Mouse (Mus musculus) heart, embryonic 10.5 days (tissue): ENCODE results near the gene Gins2. TPM values are rescaled to one million over a fixed set of nuclear protein-coding genes. Genes with fewer than 3 reads are reported as not detected.

Source experiments
- DNase-seq: peaks from one replicate; pipeline ENCODE4 v3.0.0-alpha.2; 2017; ENCODE audit warnings: low spot score
- H3K27ac ChIP-seq: fragments of 300-500 bp; sonication (generic); 2 replicates; pipeline ENCODE4 v1.5.1; 2016; ENCODE audit warnings: mild to moderate bottlenecking
- H3K27me3 ChIP-seq: fragments of 300-500 bp; sonication (generic); 2 replicates; pipeline ENCODE4 v1.6.1; 2016; ENCODE audit warnings: mild to moderate bottlenecking; ENCODE audit not compliant: poor library complexity, insufficient read depth, severe bottlenecking
- H3K36me3 ChIP-seq: fragments of 300-500 bp; sonication (generic); 2 replicates; pipeline ENCODE4 v1.6.1; 2016; ENCODE audit warnings: mild to moderate bottlenecking, moderate library complexity
- H3K4me1 ChIP-seq: fragments of 300-500 bp; sonication (generic); 2 replicates; pipeline ENCODE4 v1.6.1; 2016; ENCODE audit warnings: mild to moderate bottlenecking
- H3K4me3 ChIP-seq: fragments of 300-500 bp; sonication (generic); 2 replicates; pipeline ENCODE4 v1.5.1; 2016; ENCODE audit warnings: mild to moderate bottlenecking, moderate library complexity
- H3K9me3 ChIP-seq: fragments of 300-500 bp; sonication (generic); 2 replicates; pipeline ENCODE4 v1.6.1; 2016; ENCODE audit warnings: mild to moderate bottlenecking, moderate library complexity
- WGBS: fragments of 180-500 bp; shearing (Covaris S2); methylation state at CpG from one replicate; pipeline ENCODE4 v1.1.7; 2016; 5-methylcytosine and 5-hydroxymethylcytosine counted together
- polyA plus RNA-seq: library from polyadenylated mRNA; unstranded; fragments of >200 nt; fragmentation: Nextera tagmentation; extraction: Ambion mirVana; gene quantifications from 2 replicates; pipeline ENCODE4 v1.2.1, GENCODE M21; 2016

The Gins2 gene
- polyA plus RNA-seq, 1 experiment from 2014 or later = 125 TPM

GRCm38 (mm10) chr8:120548313-120548761 lies 40.8 kb downstream of the Gins2 start:
- Histone ChIP-seq H3K4me1 (peaks cover 91% of the 10 kb centered on the region), H3K27me3 (no peaks in the 10 kb centered on the region), H3K4me3 (no peak overlapping the region), H3K9me3 (no peaks in the 10 kb centered on the region), H3K36me3 (peaks cover 5% of the 10 kb centered on the region; the same call in 1 of the 2 replicates), H3K27ac (peak overlapping the region; percentile 77)
- whole genome bisulfite sequencing = 35% methylated on average over 16 of the region's 16 CpGs
- DNase-seq = no peak

GRCm38 (mm10) chr8:120547562-120547961 lies 41.5 kb downstream of the Gins2 start:
- Histone ChIP-seq H3K36me3 (0 out of 2 replicates have a peak, but pooled peaks cover 2% of the 10 kb centered on the region), H3K27ac (peak overlapping the region; percentile 77), H3K27me3 (no peaks in the 10 kb centered on the region), H3K4me3 (no peak overlapping the region), H3K4me1 (peaks cover 91% of the 10 kb centered on the region), H3K9me3 (no peaks in the 10 kb centered on the region)
- WGBS = 60% methylated on average over 9 of the region's 9 CpGs
- no peak for DNase-seq

DNA sequence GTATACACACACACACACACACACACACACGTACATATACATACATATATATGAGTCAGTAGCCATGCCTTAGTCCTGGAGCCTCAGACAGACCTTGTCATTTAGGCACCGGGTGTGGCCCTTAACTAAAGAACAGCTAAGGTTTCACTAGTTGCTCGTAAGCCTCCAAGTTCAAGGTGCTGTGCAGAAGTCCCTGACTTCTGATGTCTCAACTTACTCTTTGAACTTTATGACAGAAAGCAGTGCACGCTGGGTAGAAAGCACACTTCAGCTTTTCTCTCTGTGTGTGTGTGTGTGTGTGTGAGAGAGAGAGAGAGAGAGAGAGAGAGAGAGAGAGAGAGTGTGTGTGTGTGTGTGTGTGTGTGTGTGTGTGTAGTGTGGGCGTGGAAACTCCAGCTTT lies 44.9 kb downstream of the Gins2 start:
- no peaks in the 10 kb centered on the region for H3K27me3 ChIP-seq
- peaks cover 89% of the 10 kb centered on the region for H3K4me1 ChIP-seq
- H3K9me3 ChIP-seq = no peaks in the 10 kb centered on the region
- no peak overlapping the region for H3K27ac ChIP-seq
- no peak overlapping the region for H3K4me3 ChIP-seq
- WGBS = 83% methylated on average over 5 of the region's 5 CpGs
- DNase-seq = no peak
- no peaks in the 10 kb centered on the region for H3K36me3 ChIP-seq

DNA sequence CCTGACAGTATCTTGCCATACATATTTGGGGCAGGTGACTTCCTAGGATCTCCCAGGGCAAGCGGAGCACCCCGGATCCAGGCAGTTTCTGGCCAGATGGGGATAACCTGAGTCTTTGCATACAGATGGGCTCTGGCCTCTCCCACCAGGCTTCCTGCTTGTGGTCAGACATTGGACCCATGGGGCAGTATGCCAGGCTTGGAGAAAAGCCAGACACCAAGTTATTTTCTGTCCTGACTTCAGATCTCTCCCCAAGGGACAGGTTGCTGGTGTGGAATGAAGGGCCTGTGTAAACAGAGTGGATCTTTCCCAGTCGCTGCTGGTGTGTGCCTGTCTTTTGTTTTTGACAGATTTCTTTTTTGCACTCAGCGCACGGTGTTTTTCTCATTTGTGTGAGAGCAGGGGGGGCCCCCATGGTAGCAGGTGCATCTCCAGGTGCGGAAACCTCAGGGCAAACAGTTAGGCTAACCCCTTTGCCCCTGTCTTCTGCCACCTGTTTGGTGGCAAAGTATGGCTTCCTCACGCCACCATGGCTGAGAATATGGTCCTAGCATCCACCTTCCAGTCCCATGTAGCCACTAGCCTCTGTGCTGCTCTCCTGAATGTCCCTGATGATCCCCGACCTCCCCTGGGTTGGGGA lies 45.6 kb downstream of the Gins2 start:
- H3K27me3 ChIP-seq = no peaks in the 10 kb centered on the region
- H3K27ac ChIP-seq = peak overlapping the region; percentile 23; the same call in 1 of the 2 replicates
- H3K9me3 ChIP-seq = no peaks in the 10 kb centered on the region
- 59% methylated on average over 8 of the region's 8 CpGs for WGBS
- peaks cover 89% of the 10 kb centered on the region for H3K4me1 ChIP-seq
- DNase-seq = no peak
- no peaks in the 10 kb centered on the region for H3K36me3 ChIP-seq
- peak overlapping the region; percentile 1; the same call in 1 of the 2 replicates for H3K4me3 ChIP-seq

DNA sequence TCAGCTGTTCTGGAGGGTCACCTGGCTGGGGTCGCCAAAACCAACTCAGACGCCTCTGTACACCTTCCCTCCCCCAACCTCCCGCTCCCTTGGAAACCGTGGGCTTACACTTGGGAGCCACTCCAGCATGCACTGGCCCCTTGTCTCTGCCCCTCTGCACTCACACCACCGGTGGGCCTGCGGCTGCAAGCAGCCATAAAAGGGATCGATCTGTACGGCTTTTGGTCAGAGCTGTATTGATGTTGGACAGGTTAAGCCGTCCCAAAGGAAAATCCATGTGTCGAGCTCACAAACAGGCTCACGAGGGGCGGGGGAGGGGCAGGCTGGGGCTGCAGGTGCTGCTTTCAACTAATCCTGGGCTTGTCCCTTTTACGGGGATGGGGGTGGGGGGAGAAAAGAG lies 46.1 kb downstream of the Gins2 start:
- peak overlapping the region; percentile 1; the same call in 1 of the 2 replicates for H3K4me3 ChIP-seq
- peaks cover 89% of the 10 kb centered on the region for H3K4me1 ChIP-seq
- H3K27ac ChIP-seq = peak overlapping the region; percentile 23; the same call in 1 of the 2 replicates
- WGBS = 32% methylated on average over 13 of the region's 13 CpGs
- no peaks in the 10 kb centered on the region for H3K9me3 ChIP-seq
- no peaks in the 10 kb centered on the region for H3K36me3 ChIP-seq
- no peaks in the 10 kb centered on the region for H3K27me3 ChIP-seq
- no peak for DNase-seq

- DNase-seq = no peak
- Histone ChIP-seq H3K27me3 (0 out of 2 replicates have a peak, but pooled peaks cover under 1% of the 10 kb centered on the region), H3K36me3 (no peaks in the 10 kb centered on the region), H3K4me3 (peak overlapping the region; percentile 83), H3K4me1 (peaks cover 91% of the 10 kb centered on the region), H3K27ac (peak overlapping the region; percentile 97), H3K9me3 (no peaks in the 10 kb centered on the region)
- 23% methylated on average over 23 of the region's 23 CpGs for WGBS
These were observed 49.1 kb downstream of the Gins2 start for GRCm38 (mm10) chr8:120539775-120540625.

DNA sequence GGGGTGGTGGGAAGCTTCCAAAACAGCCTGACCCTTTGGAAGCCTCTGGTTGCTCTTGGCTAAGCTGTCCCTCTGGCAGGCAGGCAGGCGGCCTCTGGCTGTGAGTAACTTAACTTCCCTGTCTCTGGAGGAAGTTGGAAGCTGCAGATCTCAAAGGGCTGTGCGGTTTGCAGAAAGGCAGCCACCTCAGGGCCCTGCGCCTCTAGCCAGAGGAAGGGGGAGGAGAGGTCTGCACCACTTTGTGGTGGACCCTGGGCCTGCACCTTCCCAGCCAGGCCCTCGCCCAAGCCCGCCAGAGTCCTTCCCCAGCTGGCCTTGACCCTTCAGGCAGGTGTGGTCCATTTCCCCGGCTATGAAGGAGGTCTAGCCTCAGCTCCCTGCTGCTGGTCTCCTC lies 49.7 kb downstream of the Gins2 start:
- no peaks in the 10 kb centered on the region for H3K9me3 ChIP-seq

GRCm38 (mm10) chr8:120538397-120539240 lies 50.5 kb downstream of the Gins2 start:
- peak overlapping the region; percentile 97 for H3K27ac ChIP-seq
- H3K27me3 ChIP-seq = peaks cover 9% of the 10 kb centered on the region; the same call in 1 of the 2 replicates
- H3K4me1 ChIP-seq = peaks cover 98% of the 10 kb centered on the region
- H3K9me3 ChIP-seq = no peaks in the 10 kb centered on the region
- peak overlapping the region; percentile 83 for H3K4me3 ChIP-seq
- no peaks in the 10 kb centered on the region for H3K36me3 ChIP-seq
- no peak for DNase-seq
- WGBS = under 1% methylated on average over 36 of the region's 37 CpGs

More for the DNA sequence above, 49.7 kb downstream of the Gins2 start:
- H3K4me1 ChIP-seq = peaks cover 98% of the 10 kb centered on the region
- no peaks in the 10 kb centered on the region for H3K36me3 ChIP-seq
- H3K4me3 ChIP-seq = peak overlapping the region; percentile 83
- DNase-seq = no peak
- peak overlapping the region; percentile 97 for H3K27ac ChIP-seq
- WGBS = 31% methylated on average over 6 of the region's 6 CpGs
- H3K27me3 ChIP-seq = 0 out of 2 replicates have a peak, but pooled peaks cover 6% of the 10 kb centered on the region

GRCm38 (mm10) chr8:120537818-120538396 lies 51.2 kb downstream of the Gins2 start:
- Histone ChIP-seq H3K4me1 (peaks cover 98% of the 10 kb centered on the region), H3K9me3 (no peaks in the 10 kb centered on the region), H3K27me3 (peaks cover 14% of the 10 kb centered on the region; the same call in 1 of the 2 replicates), H3K36me3 (no peaks in the 10 kb centered on the region), H3K4me3 (peak overlapping the region; percentile 83), H3K27ac (peak overlapping the region; percentile 97)
- DNase-seq = no peak
- under 1% methylated on average over 44 of the region's 46 CpGs for WGBS

GRCm38 (mm10) chr8:120537207-120537817 lies 51.8 kb downstream of the Gins2 start:
- H3K36me3 ChIP-seq = no peaks in the 10 kb centered on the region
- no peaks in the 10 kb centered on the region for H3K9me3 ChIP-seq
- peaks cover 14% of the 10 kb centered on the region; the same call in 1 of the 2 replicates for H3K27me3 ChIP-seq
- H3K27ac ChIP-seq = peak overlapping the region; percentile 97
- peak; percentile 96 for DNase-seq
- 0% methylated on average over 78 of the region's 79 CpGs for WGBS
- H3K4me3 ChIP-seq = peak overlapping the region; percentile 83
- peaks cover 98% of the 10 kb centered on the region for H3K4me1 ChIP-seq

GRCm38 (mm10) chr8:120536306-120537206 lies 52.5 kb downstream of the Gins2 start:
- under 1% methylated on average over 60 of the region's 61 CpGs for WGBS
- DNase-seq = no peak
- Histone ChIP-seq H3K9me3 (no peaks in the 10 kb centered on the region), H3K27ac (peak overlapping the region; percentile 97), H3K4me3 (peak overlapping the region; percentile 83), H3K36me3 (no peaks in the 10 kb centered on the region), H3K4me1 (peaks cover 98% of the 10 kb centered on the region), H3K27me3 (peaks cover 14% of the 10 kb centered on the region; the same call in 1 of the 2 replicates)
